Mouse (Mus musculus): ENCODE data around the gene Ndufa4.

- TF ChIP-seq POLR2A (IDR thresholded peaks at IDR 0.05; ENCODE audit: insufficient read length, low read depth) (no peak), MAX (IDR thresholded peaks at IDR 0.05; ENCODE audit: low read depth) (no peak), MYOG (IDR thresholded peaks at IDR 0.05; ENCODE audit: control insufficient read depth in 1 of 3, insufficient read depth in 1 of 3, insufficient read length in 2 of 3, low read depth in 2 of 3) (no peak), USF1 (IDR thresholded peaks at IDR 0.05; ENCODE audit: low read depth) (no peak), POLR2AphosphoS2 (IDR thresholded peaks at IDR 0.05; ENCODE audit: insufficient read length, low read depth) (no peak), MYOD1 (IDR thresholded peaks at IDR 0.05; ENCODE audit: control insufficient read depth in 1 of 3, insufficient read length in 2 of 3, low read depth in 2 of 3) (no peak), E2F4 (IDR thresholded peaks at IDR 0.05; ENCODE audit: insufficient read depth) (no peak), TCF12 (IDR thresholded peaks at IDR 0.05; ENCODE audit: insufficient read depth, poor library complexity, severe bottlenecking) (no peak)
Measured at GRCm38 (mm10) chr6:11908170-11908569, 873 bp upstream of the Ndufa4 start.
